Mouse (Mus musculus) hindbrain, postnatal 0 days (tissue): ENCODE measurements around the gene St5. TPM values are rescaled to one million over a fixed set of nuclear protein-coding genes. Genes with fewer than 3 reads are reported as not detected.

Experiments used
- ATAC-seq: fragments of 200-750 bp; cut with Nextera tagmentation; 2 replicates; pipeline ENCODE4 v1.8.0; 2017; ENCODE audit warnings: mild to moderate bottlenecking, moderate TSS enrichment, moderate library complexity
- DNase-seq: peaks from one replicate; pipeline ENCODE4 v3.0.0-alpha.2; 2015; ENCODE audit warnings: low spot score
- H3K27ac ChIP-seq: fragments of 300-500 bp; sonication (generic); 2 replicates; pipeline ENCODE4 v1.5.1; 2014; ENCODE audit warnings: mild to moderate bottlenecking
- H3K27me3 ChIP-seq: fragments of 300-500 bp; sonication (generic); 2 replicates; pipeline ENCODE4 v1.6.1; 2014; ENCODE audit warnings: low read length, mixed read lengths; ENCODE audit not compliant: insufficient read depth
- H3K36me3 ChIP-seq: fragments of 300-500 bp; sonication (generic); 2 replicates; pipeline ENCODE4 v1.6.1; 2014; ENCODE audit warnings: low read length, mixed read lengths; ENCODE audit not compliant: insufficient read depth
- H3K4me1 ChIP-seq: fragments of 300-500 bp; sonication (generic); 2 replicates; pipeline ENCODE4 v1.6.1; 2014; ENCODE audit warnings: antibody characterized with exemption, low read length, mixed read lengths; ENCODE audit not compliant: insufficient read depth
- H3K4me2 ChIP-seq: fragments of 300-500 bp; sonication (generic); 2 replicates; pipeline ENCODE4 v1.6.1; 2014; ENCODE audit warnings: low read depth, mild to moderate bottlenecking, low read length, moderate library complexity, mixed read lengths
- H3K4me3 ChIP-seq: fragments of 300-500 bp; sonication (generic); 2 replicates; pipeline ENCODE4 v1.5.1; 2014; ENCODE audit warnings: low read length
- H3K9ac ChIP-seq: fragments of 300-500 bp; sonication (generic); replicated peaks from 2 replicates; pipeline ENCODE4 v1.6.1; 2014; ENCODE audit warnings: mild to moderate bottlenecking, low read length, moderate library complexity, mixed read lengths
- H3K9me3 ChIP-seq: fragments of 300-500 bp; sonication (generic); 2 replicates; pipeline ENCODE4 v1.6.1; 2016; ENCODE audit warnings: low read length, mixed read lengths
- CTCF ChIP-seq: IDR thresholded peaks from 2 replicates; pipeline ENCODE4 v1.5.1; 2016; ENCODE audit warnings: antibody characterized with exemption, control low read depth, low read depth
- WGBS: fragments of 180-500 bp; shearing (Covaris S2); extraction: QIAGEN DNeasy Blood & Tissue Kit; methylation state at CpG from one replicate; pipeline ENCODE4 v1.1.7; 2014; 5-methylcytosine and 5-hydroxymethylcytosine counted together
- polyA plus RNA-seq: library from polyadenylated mRNA; unstranded; fragments of >200 nt; fragmentation: Nextera tagmentation; extraction: Ambion mirVana; gene quantifications from 2 replicates; pipeline ENCODE4 v1.2.1, GENCODE M21; 2015
- total RNA-seq: library from RNA; depleted of rRNA; stranded (reverse); fragments of >200 nt; gene quantifications from 2 replicates; pipeline ENCODE4 v1.2.3, GENCODE M21; 2014

Gene St5
- total and polyA plus RNA-seq, 2 experiments from 2014 or later, result 21.2 to 34.0 TPM

GRCm38 (mm10) chr7:109527536-109527935 lies 175.9 kb downstream of the St5 start:
- no peak for DNase-seq
- 71% methylated on average over 3 of the region's 3 CpGs for WGBS
- Histone ChIP-seq H3K4me2 (no peak overlapping the region), H3K4me1 (no peaks in the 10 kb centered on the region), H3K27ac (no peak overlapping the region), H3K9me3 (no peaks in the 10 kb centered on the region), H3K27me3 (no peaks in the 10 kb centered on the region), H3K4me3 (no peak overlapping the region), H3K36me3 (peaks cover 34% of the 10 kb centered on the region), H3K9ac (no peak overlapping the region)
- ATAC-seq, result no peak
- TF ChIP-seq CTCF, result no peak

- no peak overlapping the region for H3K4me2 ChIP-seq
- no peaks in the 10 kb centered on the region for H3K27me3 ChIP-seq
- no peak overlapping the region for H3K4me3 ChIP-seq
- no peaks in the 10 kb centered on the region for H3K9me3 ChIP-seq
- WGBS, result 70% methylated on average over 16 of the region's 16 CpGs
- ATAC-seq (no peak), DNase-seq (no peak)
- peaks cover 49% of the 10 kb centered on the region for H3K36me3 ChIP-seq
- H3K27ac ChIP-seq, result no peak overlapping the region
- H3K4me1 ChIP-seq, result no peaks in the 10 kb centered on the region; the same call in 1 of the 2 replicates
- H3K9ac ChIP-seq, result no peak overlapping the region
- TF ChIP-seq CTCF, result no peak
Measured at GRCm38 (mm10) chr7:109525740-109526663, 177.4 kb downstream of the St5 start.

- ATAC-seq (no peak), DNase-seq (no peak)
- Histone ChIP-seq H3K4me1 (peaks cover 5% of the 10 kb centered on the region; the same call in 1 of the 2 replicates), H3K9me3 (no peaks in the 10 kb centered on the region), H3K4me3 (no peak overlapping the region), H3K27me3 (no peaks in the 10 kb centered on the region), H3K4me2 (no peak overlapping the region), H3K36me3 (peaks cover 56% of the 10 kb centered on the region), H3K27ac (no peak overlapping the region), H3K9ac (no peak overlapping the region)
- TF ChIP-seq CTCF, result no peak
- 90% methylated on average over 3 of the region's 3 CpGs for WGBS
Measured at GRCm38 (mm10) chr7:109524763-109525162, 178.6 kb downstream of the St5 start.

GRCm38 (mm10) chr7:109524442-109524744 lies 179.0 kb downstream of the St5 start:
- H3K4me3 ChIP-seq, result no peak overlapping the region
- H3K9me3 ChIP-seq, result no peaks in the 10 kb centered on the region
- peaks cover 5% of the 10 kb centered on the region; the same call in 1 of the 2 replicates for H3K4me1 ChIP-seq
- H3K27me3 ChIP-seq, result no peaks in the 10 kb centered on the region
- H3K9ac ChIP-seq, result no peak overlapping the region
- no peak for DNase-seq
- no peak overlapping the region for H3K27ac ChIP-seq
- no peak overlapping the region for H3K4me2 ChIP-seq
- H3K36me3 ChIP-seq, result peaks cover 56% of the 10 kb centered on the region
- TF ChIP-seq CTCF, result no peak
- no peak for ATAC-seq

- H3K4me2 ChIP-seq, result no peak overlapping the region
- no peak for ATAC-seq
- no peak for TF ChIP-seq CTCF
- peak; percentile 23 for DNase-seq
- H3K4me1 ChIP-seq, result peaks cover 5% of the 10 kb centered on the region; the same call in 1 of the 2 replicates
- no peaks in the 10 kb centered on the region for H3K27me3 ChIP-seq
- no peaks in the 10 kb centered on the region for H3K9me3 ChIP-seq
- H3K9ac ChIP-seq, result no peak overlapping the region
- no peak overlapping the region for H3K27ac ChIP-seq
- peaks cover 56% of the 10 kb centered on the region for H3K36me3 ChIP-seq
- H3K4me3 ChIP-seq, result no peak overlapping the region
- WGBS, result 67% methylated on average over 6 of the region's 6 CpGs
Measured at GRCm38 (mm10) chr7:109523741-109524441, 179.5 kb downstream of the St5 start.

- Histone ChIP-seq H3K9me3 (no peaks in the 10 kb centered on the region), H3K27ac (no peak overlapping the region), H3K27me3 (no peaks in the 10 kb centered on the region), H3K36me3 (peaks cover 56% of the 10 kb centered on the region), H3K4me2 (no peak overlapping the region), H3K4me3 (no peak overlapping the region), H3K9ac (no peak overlapping the region), H3K4me1 (peaks cover 5% of the 10 kb centered on the region; the same call in 1 of the 2 replicates)
- ATAC-seq (no peak), DNase-seq (no peak)
- no peak for TF ChIP-seq CTCF
- WGBS, result 62% methylated on average over 2 of the region's 2 CpGs
Measured at GRCm38 (mm10) chr7:109523304-109523703, 180.1 kb downstream of the St5 start.
